Mouse (Mus musculus): Measurements from ENCODE around the gene Xpr1. TPM values are rescaled to one million over a fixed set of nuclear protein-coding genes. Genes with fewer than 3 reads are reported as not detected.

Gene Xpr1
- polyA plus RNA-seq, 1 experiment from 2014 or later, result 10.4 TPM

DNA sequence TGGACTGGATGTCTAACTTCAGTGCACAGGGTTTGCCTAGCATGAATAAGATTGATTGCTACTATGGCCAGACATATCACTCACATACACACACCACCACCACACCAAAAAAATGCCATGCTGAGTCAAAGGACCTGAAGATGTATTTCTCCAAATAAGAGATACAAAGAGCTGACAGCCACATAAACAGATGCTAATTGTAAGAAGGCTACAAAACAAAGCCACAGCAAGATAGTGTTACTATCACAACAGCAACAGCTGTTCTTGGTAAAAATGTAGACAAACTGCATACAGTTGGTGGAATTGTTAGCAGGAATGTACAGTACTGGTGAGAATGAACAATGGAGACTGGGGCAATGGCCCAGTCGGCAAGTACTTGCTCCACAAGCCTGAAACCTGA lies 28.8 kb downstream of the Xpr1 start:
- 7% methylated on average over 1 of the region's 1 CpGs for WGBS
- Histone ChIP-seq H3K9ac (ENCODE audit: low read depth, low read length) (no peak overlapping the region), H3K27me3 (ENCODE audit: control insufficient read depth, insufficient read depth, low read length) (no peaks in the 10 kb centered on the region), H3K36me3 (ENCODE audit: control insufficient read depth, insufficient read depth, low read length) (no peaks in the 10 kb centered on the region), H3K4me2 (replicated peaks; ENCODE audit: low read depth, low read length) (no peak overlapping the region), H3K4me1 (ENCODE audit: control insufficient read depth, insufficient read depth, low read length) (0 out of 2 replicates have a peak, but pooled peaks cover 5% of the 10 kb centered on the region), H3K9me3 (ENCODE audit: control insufficient read depth, low read length) (no peaks in the 10 kb centered on the region), H3K4me3 (ENCODE audit: low read length) (no peak overlapping the region), H3K27ac (ENCODE audit: low read depth, low read length) (no peak overlapping the region)
- ATAC-seq (ENCODE audit: low FRiP score, low TSS enrichment), result 0 out of 2 replicates have a peak, but pooled peaks have one; percentile 12

DNA sequence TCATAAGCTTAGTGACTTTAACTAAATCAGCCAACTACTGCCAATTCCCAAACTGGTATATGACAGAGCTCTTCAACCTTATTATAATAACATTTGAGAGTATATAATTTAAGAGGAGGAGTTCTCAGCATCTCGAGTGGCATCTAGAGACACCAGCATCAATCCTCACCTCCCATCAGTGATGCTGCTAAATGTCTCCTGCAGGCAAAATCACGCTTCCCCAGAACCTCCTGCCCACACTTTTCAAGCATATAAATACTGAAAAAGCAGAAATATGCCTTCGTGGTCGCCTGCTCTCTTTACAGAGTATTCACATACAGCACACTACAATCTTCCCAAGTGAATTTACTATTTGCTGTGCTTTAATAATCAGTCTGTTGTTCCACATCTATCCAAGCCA lies 30.7 kb downstream of the Xpr1 start:
- no peaks in the 10 kb centered on the region for H3K27me3 ChIP-seq (ENCODE audit: control insufficient read depth, insufficient read depth, low read length)
- WGBS, result 91% methylated on average over 4 of the region's 4 CpGs
- no peak for ATAC-seq (ENCODE audit: low FRiP score, low TSS enrichment)
- no peak overlapping the region for H3K4me3 ChIP-seq (ENCODE audit: low read length)
- no peak overlapping the region for H3K9ac ChIP-seq (ENCODE audit: low read depth, low read length)
- no peaks in the 10 kb centered on the region for H3K36me3 ChIP-seq (ENCODE audit: control insufficient read depth, insufficient read depth, low read length)
- H3K4me1 ChIP-seq (ENCODE audit: control insufficient read depth, insufficient read depth, low read length), result 0 out of 2 replicates have a peak, but pooled peaks cover 5% of the 10 kb centered on the region
- H3K9me3 ChIP-seq (ENCODE audit: control insufficient read depth, low read length), result no peaks in the 10 kb centered on the region
- no peak overlapping the region for H3K4me2 ChIP-seq (replicated peaks; ENCODE audit: low read depth, low read length)
- no peak overlapping the region for H3K27ac ChIP-seq (ENCODE audit: low read depth, low read length)

DNA sequence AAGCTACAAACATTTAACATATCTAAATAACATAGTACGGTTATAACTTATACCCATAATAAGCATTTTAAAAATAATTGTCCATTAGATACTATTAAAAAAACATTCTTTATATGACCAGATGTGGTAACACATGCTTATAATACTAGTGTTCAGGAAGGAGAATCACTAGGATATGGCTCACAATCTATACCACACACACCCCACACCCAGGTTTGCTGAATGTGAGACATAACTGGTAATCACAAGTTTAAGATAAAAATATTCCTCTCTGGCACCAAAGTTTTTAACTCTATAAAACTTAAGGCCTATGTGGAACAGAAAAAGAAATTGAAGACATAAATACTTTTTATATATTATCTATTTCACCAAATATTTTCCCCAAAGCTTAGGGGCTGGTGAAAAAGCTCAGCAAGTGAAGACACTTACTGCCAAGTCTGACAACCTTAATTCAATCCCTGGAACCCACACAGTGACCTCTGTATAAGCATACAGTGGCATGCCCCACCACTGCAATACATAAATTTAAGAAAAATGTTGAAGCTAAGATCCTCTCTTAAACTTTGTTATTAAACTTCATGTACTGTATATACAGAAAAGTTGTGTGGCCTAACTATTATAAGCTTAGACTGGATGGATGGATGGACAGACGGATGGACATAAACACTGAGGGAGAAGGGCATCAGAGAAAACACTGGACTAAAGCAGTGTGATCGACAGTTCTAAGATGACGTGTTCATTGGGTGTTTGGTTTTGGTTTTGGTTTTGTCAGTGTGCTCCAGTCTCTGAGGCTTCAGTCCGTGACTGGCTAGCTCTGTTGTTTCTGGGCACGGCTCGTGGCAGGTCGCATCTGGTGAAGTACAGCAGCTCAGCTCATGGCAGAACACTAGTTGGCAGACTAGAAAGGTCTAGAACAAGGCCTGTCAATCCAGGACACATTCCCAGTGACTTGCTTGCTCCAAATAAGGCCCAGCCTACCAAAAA lies 33.6 kb downstream of the Xpr1 start:
- Histone ChIP-seq H3K9ac (ENCODE audit: low read depth, low read length) (no peak overlapping the region), H3K4me3 (ENCODE audit: low read length) (no peak overlapping the region), H3K4me1 (ENCODE audit: control insufficient read depth, insufficient read depth, low read length) (0 out of 2 replicates have a peak, but pooled peaks cover 5% of the 10 kb centered on the region), H3K27ac (ENCODE audit: low read depth, low read length) (no peak overlapping the region), H3K9me3 (ENCODE audit: control insufficient read depth, low read length) (no peaks in the 10 kb centered on the region), H3K36me3 (ENCODE audit: control insufficient read depth, insufficient read depth, low read length) (no peaks in the 10 kb centered on the region), H3K27me3 (ENCODE audit: control insufficient read depth, insufficient read depth, low read length) (no peaks in the 10 kb centered on the region), H3K4me2 (replicated peaks; ENCODE audit: low read depth, low read length) (no peak overlapping the region)
- WGBS, result 94% methylated on average over 8 of the region's 8 CpGs
- no peak for ATAC-seq (ENCODE audit: low FRiP score, low TSS enrichment)

DNA sequence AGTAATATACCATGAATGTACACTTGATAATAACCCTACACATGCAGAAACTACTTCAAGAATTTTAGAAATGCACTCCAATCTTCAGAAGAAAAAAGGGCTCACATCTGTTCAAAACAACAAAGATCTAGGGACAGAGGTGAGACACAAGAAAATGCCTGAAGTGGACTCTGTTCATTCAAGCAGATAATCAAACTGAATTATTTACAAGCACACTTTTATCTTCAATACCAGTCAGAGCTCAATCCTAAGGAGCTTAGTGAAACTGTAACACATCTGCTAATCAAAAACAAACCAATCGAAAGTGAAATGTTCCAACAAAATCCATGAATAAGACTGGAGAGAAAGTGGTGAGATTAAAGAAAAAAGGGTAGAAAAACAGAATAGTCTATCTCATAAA lies 35.3 kb downstream of the Xpr1 start:
- no peak for ATAC-seq (ENCODE audit: low FRiP score, low TSS enrichment)
- Histone ChIP-seq H3K9ac (ENCODE audit: low read depth, low read length) (no peak overlapping the region), H3K4me2 (replicated peaks; ENCODE audit: low read depth, low read length) (no peak overlapping the region), H3K9me3 (ENCODE audit: control insufficient read depth, low read length) (no peaks in the 10 kb centered on the region), H3K4me1 (ENCODE audit: control insufficient read depth, insufficient read depth, low read length) (no peaks in the 10 kb centered on the region), H3K4me3 (ENCODE audit: low read length) (no peak overlapping the region), H3K27me3 (ENCODE audit: control insufficient read depth, insufficient read depth, low read length) (no peaks in the 10 kb centered on the region), H3K27ac (ENCODE audit: low read depth, low read length) (no peak overlapping the region), H3K36me3 (ENCODE audit: control insufficient read depth, insufficient read depth, low read length) (no peaks in the 10 kb centered on the region)
- WGBS, result 74% methylated on average over 1 of the region's 1 CpGs

DNA sequence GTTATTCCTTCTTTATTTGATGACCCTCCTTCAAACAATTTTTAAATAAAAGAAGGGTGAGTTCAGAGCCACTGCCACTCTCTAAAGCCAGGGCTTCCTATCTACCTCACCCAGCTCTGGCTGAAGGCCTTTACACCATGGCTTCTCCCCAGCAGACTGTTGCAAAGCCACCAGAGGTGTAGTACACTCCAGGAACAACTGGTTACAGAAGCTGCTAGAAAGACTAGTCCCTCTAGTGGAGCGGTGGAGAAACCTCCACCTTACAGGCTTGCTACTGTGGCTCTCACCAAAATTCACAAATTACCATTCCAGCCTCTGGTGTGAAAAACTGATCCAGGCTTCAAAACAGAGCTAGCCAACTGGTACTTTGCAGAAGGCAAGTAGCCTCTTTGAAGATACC lies 37.9 kb downstream of the Xpr1 start:
- H3K4me2 ChIP-seq (replicated peaks; ENCODE audit: low read depth, low read length), result no peak overlapping the region
- no peaks in the 10 kb centered on the region for H3K27me3 ChIP-seq (ENCODE audit: control insufficient read depth, insufficient read depth, low read length)
- H3K27ac ChIP-seq (ENCODE audit: low read depth, low read length), result no peak overlapping the region
- no peaks in the 10 kb centered on the region for H3K4me1 ChIP-seq (ENCODE audit: control insufficient read depth, insufficient read depth, low read length)
- no peak for ATAC-seq (ENCODE audit: low FRiP score, low TSS enrichment)
- H3K9ac ChIP-seq (ENCODE audit: low read depth, low read length), result no peak overlapping the region
- WGBS, result 97% methylated on average over 1 of the region's 1 CpGs
- H3K36me3 ChIP-seq (ENCODE audit: control insufficient read depth, insufficient read depth, low read length), result no peaks in the 10 kb centered on the region
- H3K9me3 ChIP-seq (ENCODE audit: control insufficient read depth, low read length), result no peaks in the 10 kb centered on the region
- no peak overlapping the region for H3K4me3 ChIP-seq (ENCODE audit: low read length)

DNA sequence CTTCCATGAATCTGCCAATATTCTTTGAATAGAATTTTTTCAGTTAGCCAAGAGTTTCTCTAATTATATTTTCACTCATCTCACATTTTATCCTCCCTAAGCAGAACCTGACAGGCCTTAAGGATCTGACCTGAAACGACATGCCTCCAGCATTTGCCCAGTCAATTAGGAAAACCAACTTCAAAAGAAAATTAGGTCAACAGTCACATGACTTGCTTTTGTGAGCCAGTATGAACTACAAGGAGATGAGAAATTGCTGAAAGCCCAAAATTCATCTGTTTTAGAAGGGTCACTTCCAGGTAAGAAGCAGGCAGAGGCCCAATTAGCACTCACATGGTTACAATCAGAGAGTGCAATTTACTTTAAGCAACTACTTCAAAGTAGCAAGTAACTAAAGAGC lies 44.4 kb downstream of the Xpr1 start:
- ATAC-seq (ENCODE audit: low FRiP score, low TSS enrichment), result no peak
- 22% methylated on average over 1 of the region's 1 CpGs for WGBS
- Histone ChIP-seq H3K4me3 (ENCODE audit: low read length) (no peak overlapping the region), H3K4me1 (ENCODE audit: control insufficient read depth, insufficient read depth, low read length) (no peaks in the 10 kb centered on the region), H3K9me3 (ENCODE audit: control insufficient read depth, low read length) (no peaks in the 10 kb centered on the region), H3K4me2 (replicated peaks; ENCODE audit: low read depth, low read length) (no peak overlapping the region), H3K36me3 (ENCODE audit: control insufficient read depth, insufficient read depth, low read length) (no peaks in the 10 kb centered on the region), H3K27me3 (ENCODE audit: control insufficient read depth, insufficient read depth, low read length) (no peaks in the 10 kb centered on the region), H3K9ac (ENCODE audit: low read depth, low read length) (no peak overlapping the region), H3K27ac (ENCODE audit: low read depth, low read length) (no peak overlapping the region)

DNA sequence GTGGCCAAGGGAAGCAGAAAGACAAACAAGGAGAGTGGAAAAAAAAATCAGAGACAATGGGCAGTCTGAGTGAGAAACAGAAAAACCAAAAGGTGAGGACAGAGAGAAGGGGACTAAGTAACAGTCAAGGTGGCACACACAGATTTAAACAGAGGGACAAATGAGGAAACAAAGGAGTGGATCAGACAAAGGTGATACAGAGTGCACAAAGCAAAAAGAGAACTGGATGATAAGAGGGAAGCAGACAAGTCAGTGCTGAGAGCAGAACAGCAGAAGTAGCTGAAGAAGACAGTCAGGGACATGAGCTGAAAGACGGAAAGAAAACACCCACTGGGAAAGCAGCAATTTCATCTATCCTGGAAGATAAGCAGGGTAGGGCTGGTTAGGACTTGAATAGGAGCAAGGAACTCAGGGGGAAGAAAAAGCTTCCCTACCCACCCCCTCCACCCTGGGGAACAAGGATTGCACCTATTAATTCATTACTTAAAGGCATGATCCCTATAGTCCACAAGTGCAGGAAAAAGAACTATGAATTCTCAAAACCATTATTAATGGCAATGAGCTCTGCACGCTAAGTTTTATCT lies 47.0 kb downstream of the Xpr1 start:
- Histone ChIP-seq H3K36me3 (ENCODE audit: control insufficient read depth, insufficient read depth, low read length) (no peaks in the 10 kb centered on the region), H3K9me3 (ENCODE audit: control insufficient read depth, low read length) (no peaks in the 10 kb centered on the region), H3K4me1 (ENCODE audit: control insufficient read depth, insufficient read depth, low read length) (no peaks in the 10 kb centered on the region), H3K9ac (ENCODE audit: low read depth, low read length) (no peak overlapping the region), H3K27ac (ENCODE audit: low read depth, low read length) (no peak overlapping the region), H3K4me2 (replicated peaks; ENCODE audit: low read depth, low read length) (no peak overlapping the region), H3K27me3 (ENCODE audit: control insufficient read depth, insufficient read depth, low read length) (no peaks in the 10 kb centered on the region), H3K4me3 (ENCODE audit: low read length) (no peak overlapping the region)
- 70% methylated on average over 2 of the region's 2 CpGs for WGBS
- no peak for ATAC-seq (ENCODE audit: low FRiP score, low TSS enrichment)

DNA sequence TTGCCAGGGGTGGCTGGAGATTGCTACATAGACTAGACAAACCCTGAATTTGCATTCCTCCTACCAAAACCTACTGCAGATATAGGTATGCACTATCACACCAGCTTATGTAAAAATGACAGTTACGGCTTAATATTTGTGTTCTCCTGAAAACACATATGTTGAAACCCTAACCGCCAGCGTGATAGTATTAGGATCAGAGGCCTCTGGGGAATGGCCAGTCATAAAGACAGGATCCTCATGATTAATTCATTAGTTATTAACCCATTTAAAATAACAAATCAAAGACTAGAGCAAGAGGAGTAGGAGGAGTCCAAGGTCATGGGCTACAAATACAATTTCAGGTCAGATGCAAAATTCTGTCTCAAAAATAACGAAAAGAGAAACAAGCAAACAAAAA lies 50.8 kb downstream of the Xpr1 start:
- Histone ChIP-seq H3K27ac (ENCODE audit: low read depth, low read length) (no peak overlapping the region), H3K9me3 (ENCODE audit: control insufficient read depth, low read length) (no peaks in the 10 kb centered on the region), H3K4me1 (ENCODE audit: control insufficient read depth, insufficient read depth, low read length) (no peaks in the 10 kb centered on the region), H3K9ac (ENCODE audit: low read depth, low read length) (no peak overlapping the region), H3K4me2 (replicated peaks; ENCODE audit: low read depth, low read length) (no peak overlapping the region), H3K27me3 (ENCODE audit: control insufficient read depth, insufficient read depth, low read length) (no peaks in the 10 kb centered on the region), H3K36me3 (ENCODE audit: control insufficient read depth, insufficient read depth, low read length) (no peaks in the 10 kb centered on the region), H3K4me3 (ENCODE audit: low read length) (no peak overlapping the region)
- 78% methylated on average over 4 of the region's 4 CpGs for whole genome bisulfite sequencing
- ATAC-seq (ENCODE audit: low FRiP score, low TSS enrichment), result no peak

DNA sequence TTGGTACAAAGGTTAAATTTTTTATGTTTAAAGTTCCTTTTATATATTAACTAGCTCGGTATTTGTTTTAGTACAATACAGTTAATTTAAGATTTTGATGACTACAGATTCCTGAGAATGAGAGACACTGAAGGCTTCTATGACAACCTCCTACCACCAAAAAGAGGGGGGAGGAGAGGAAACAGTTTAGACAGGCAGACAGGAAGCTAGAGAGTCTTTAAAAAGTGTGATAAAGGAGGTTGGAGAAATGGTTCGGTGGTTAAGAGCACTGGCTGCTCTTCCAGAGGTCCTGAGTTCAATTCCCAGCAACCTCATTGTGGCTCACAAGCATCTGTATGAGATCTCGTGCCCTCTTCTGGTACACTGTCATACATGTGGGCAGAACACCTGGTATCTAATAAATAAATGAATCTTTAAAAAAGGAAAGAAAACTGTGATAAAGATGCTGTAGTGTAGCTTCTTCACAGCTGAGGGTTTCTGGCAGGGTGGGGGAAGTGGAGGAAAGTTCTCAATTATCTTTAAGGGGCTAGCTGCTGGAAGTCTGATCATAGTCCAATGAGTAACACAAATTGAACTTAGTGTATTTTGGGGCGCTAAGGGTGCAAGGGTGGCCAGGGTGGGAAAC lies 55.6 kb downstream of the Xpr1 start:
- Histone ChIP-seq H3K9me3 (ENCODE audit: control insufficient read depth, low read length) (no peaks in the 10 kb centered on the region), H3K4me1 (ENCODE audit: control insufficient read depth, insufficient read depth, low read length) (no peaks in the 10 kb centered on the region), H3K27ac (ENCODE audit: low read depth, low read length) (no peak overlapping the region), H3K4me2 (replicated peaks; ENCODE audit: low read depth, low read length) (no peak overlapping the region), H3K4me3 (ENCODE audit: low read length) (no peak overlapping the region), H3K9ac (ENCODE audit: low read depth, low read length) (no peak overlapping the region), H3K36me3 (ENCODE audit: control insufficient read depth, insufficient read depth, low read length) (no peaks in the 10 kb centered on the region), H3K27me3 (ENCODE audit: control insufficient read depth, insufficient read depth, low read length) (no peaks in the 10 kb centered on the region)
- WGBS, result 79% methylated on average over 4 of the region's 4 CpGs
- no peak for ATAC-seq (ENCODE audit: low FRiP score, low TSS enrichment)

All from kidney, embryonic 14.5 days (tissue).